Mouse (Mus musculus): ENCODE data around the gene Lce1i.

DNA sequence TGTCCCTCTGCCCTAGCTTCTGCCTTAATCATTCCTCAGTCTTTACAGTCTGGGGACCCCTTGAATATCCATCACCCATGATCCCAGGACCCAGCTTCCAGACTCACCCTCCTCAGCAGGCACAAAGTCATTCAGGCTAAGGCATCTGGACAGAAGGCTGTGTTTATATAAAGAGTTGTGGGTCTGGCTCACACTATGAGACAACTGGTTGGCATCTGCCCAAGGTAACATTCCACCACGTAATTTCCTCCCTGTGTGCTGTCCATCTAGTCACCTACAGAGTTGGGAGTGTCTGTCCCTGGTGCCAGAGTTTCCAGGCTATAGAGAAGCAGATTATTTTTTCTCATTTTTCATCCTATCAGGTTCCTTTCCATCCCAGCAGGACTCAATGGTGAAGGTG, 48.4 kb upstream of the Lce1i start, which contains the start of gene Kprp:
- TF ChIP-seq POLR2A (IDR thresholded peaks at IDR 0.05; ENCODE audit: low read depth, low read length) (no peak), CTCF (IDR thresholded peaks at IDR 0.05; ENCODE audit: extremely low read depth, insufficient read length, insufficient replicate concordance, low read depth, low read length) (no peak)

Measured in small intestine, adult 2 months (tissue).